Mouse (Mus musculus): Measurements from ENCODE around the gene Trappc6a. TPM values are rescaled to one million over a fixed set of nuclear protein-coding genes. Genes with fewer than 3 reads are reported as not detected.

Trappc6a gene
- polyA plus RNA-seq, 2 experiments: 58.0 to 79.8 TPM

DNA sequence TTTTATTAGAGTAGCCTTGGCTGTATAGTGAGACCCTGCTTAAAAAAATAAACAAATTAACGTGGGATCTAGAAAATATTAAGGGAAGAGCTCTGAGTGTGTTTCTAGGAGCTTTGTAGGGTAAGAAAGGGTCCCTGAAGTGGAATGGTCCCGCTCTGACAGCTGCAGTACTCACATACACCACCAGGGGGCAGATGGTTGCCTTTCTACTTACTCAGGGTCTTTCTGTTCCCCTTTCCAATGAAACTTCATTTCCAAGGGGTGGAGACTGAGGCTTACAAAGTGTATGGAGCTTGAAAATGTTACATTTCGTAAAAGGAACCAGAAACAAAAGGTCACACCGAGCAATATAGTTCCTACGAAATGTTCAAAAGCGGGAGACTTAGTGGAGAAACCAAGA, 46.7 kb upstream of the Trappc6a start:
- TF ChIP-seq POLR2A (IDR thresholded peaks at IDR 0.05; ENCODE audit: borderline replicate concordance, extremely low read depth, insufficient read depth, insufficient read length): no peak
- Histone ChIP-seq H3K4me2 (replicated peaks; ENCODE audit: low read depth, low read length, severe bottlenecking) (no peak overlapping the region), H3K4me3 (replicated peaks; ENCODE audit: low read length) (no peak overlapping the region), H3K9me3 (ENCODE audit: control insufficient read depth, low read length) (no peaks in the 10 kb centered on the region), H3K27ac (replicated peaks; ENCODE audit: low read depth, low read length) (no peak overlapping the region), H3K4me1 (ENCODE audit: control insufficient read depth, insufficient read depth, low read length) (peaks cover 23% of the 10 kb centered on the region; the same call in 1 of the 2 replicates), H3K9ac (ENCODE audit: low read depth, low read length, severe bottlenecking) (no peak overlapping the region), H3K27me3 (ENCODE audit: control insufficient read depth, insufficient read depth, low read length) (no peaks in the 10 kb centered on the region), H3K36me3 (ENCODE audit: control insufficient read depth, insufficient read depth, low read length) (peaks cover under 1% of the 10 kb centered on the region; the same call in 1 of the 2 replicates)
- WGBS: 13% methylated on average over 6 of the region's 6 CpGs
- ATAC-seq (ENCODE audit: low FRiP score, low read depth): no peak
- DNase-seq (ENCODE audit: low spot score): peak; percentile 88

DNA sequence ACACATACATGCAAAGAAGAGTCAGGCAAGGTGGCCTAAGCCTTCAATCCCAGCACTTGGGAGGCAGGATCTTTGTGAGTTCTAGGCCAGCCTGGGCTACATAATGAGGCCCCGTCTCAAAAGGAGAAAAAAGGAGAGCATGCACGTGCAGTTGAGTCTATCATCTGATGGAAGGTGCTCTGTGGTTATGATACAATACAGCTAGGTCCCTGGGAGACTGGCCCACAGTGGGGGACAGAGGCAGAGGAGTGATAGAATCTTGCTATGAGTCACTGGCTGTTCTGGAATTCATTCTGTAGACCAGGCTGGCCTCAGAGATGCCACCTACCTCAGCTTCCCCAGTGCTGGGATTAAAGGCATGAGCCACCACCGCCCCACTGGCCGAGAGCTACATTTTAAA, 45.8 kb upstream of the Trappc6a start:
- no peak for TF ChIP-seq POLR2A (IDR thresholded peaks at IDR 0.05; ENCODE audit: borderline replicate concordance, extremely low read depth, insufficient read depth, insufficient read length)
- H3K36me3 ChIP-seq (ENCODE audit: control insufficient read depth, insufficient read depth, low read length): no peaks in the 10 kb centered on the region
- H3K9ac ChIP-seq (ENCODE audit: low read depth, low read length, severe bottlenecking): no peak overlapping the region
- DNase-seq (ENCODE audit: low spot score): no peak
- H3K27me3 ChIP-seq (ENCODE audit: control insufficient read depth, insufficient read depth, low read length): no peaks in the 10 kb centered on the region
- H3K9me3 ChIP-seq (ENCODE audit: control insufficient read depth, low read length): no peaks in the 10 kb centered on the region
- peaks cover 15% of the 10 kb centered on the region; the same call in 1 of the 2 replicates for H3K4me1 ChIP-seq (ENCODE audit: control insufficient read depth, insufficient read depth, low read length)
- no peak overlapping the region for H3K27ac ChIP-seq (replicated peaks; ENCODE audit: low read depth, low read length)
- 73% methylated on average over 4 of the region's 4 CpGs for WGBS
- H3K4me3 ChIP-seq (replicated peaks; ENCODE audit: low read length): no peak overlapping the region
- ATAC-seq (ENCODE audit: low FRiP score, low read depth): no peak
- no peak overlapping the region for H3K4me2 ChIP-seq (replicated peaks; ENCODE audit: low read depth, low read length, severe bottlenecking)

DNA sequence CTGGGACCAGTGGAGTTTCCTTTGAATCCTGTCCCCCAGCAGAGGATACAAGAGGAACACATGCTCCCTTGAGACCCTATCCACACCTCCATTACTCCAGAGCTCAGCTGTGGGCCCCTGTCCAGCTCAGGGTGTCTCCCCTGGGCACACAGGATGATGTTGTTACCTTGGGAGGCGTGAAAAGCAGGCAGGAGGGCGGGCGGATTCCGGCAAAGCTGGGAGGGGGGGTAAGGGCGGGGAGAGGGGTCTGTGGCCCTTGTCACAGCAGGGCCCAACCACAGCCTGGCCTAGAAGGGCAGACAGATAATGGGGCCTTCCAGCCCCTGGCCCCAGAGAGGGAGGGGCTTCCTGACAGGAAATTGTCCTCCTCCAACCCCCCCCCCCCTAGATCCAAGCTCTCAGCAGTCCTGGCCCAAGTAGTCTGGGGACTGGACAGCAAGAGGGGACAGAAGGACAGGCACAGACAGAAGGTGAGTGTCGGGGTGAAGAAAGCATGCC, 45.3 kb upstream of the Trappc6a start, which contains the start of gene Exoc3l2:
Gene Exoc3l2, plus strand, starts transcription at position 448 of the 498 bp plus-strand sequence.
- no peaks in the 10 kb centered on the region for H3K27me3 ChIP-seq (ENCODE audit: control insufficient read depth, insufficient read depth, low read length)
- peak within 1 kb of the TSS; percentile 38; the same call in 1 of the 2 replicates for H3K4me2 ChIP-seq (replicated peaks; ENCODE audit: low read depth, low read length, severe bottlenecking)
- no peak within 1 kb of the TSS for H3K4me3 ChIP-seq (replicated peaks; ENCODE audit: low read length)
- WGBS: 44% methylated on average over 6 of the region's 6 CpGs
- no peak within 1 kb of the TSS for H3K27ac ChIP-seq (replicated peaks; ENCODE audit: low read depth, low read length)
- H3K4me1 ChIP-seq (ENCODE audit: control insufficient read depth, insufficient read depth, low read length): peaks cover 13% of the 10 kb centered on the region; the same call in 1 of the 2 replicates
- no peaks in the 10 kb centered on the region for H3K36me3 ChIP-seq (ENCODE audit: control insufficient read depth, insufficient read depth, low read length)
- DNase-seq (ENCODE audit: low spot score) (no peak), ATAC-seq (ENCODE audit: low FRiP score, low read depth) (no peak)
- no peaks in the 10 kb centered on the region for H3K9me3 ChIP-seq (ENCODE audit: control insufficient read depth, low read length)
- no peak for TF ChIP-seq POLR2A (IDR thresholded peaks at IDR 0.05; ENCODE audit: borderline replicate concordance, extremely low read depth, insufficient read depth, insufficient read length)
- no peak within 1 kb of the TSS for H3K9ac ChIP-seq (ENCODE audit: low read depth, low read length, severe bottlenecking)

DNA sequence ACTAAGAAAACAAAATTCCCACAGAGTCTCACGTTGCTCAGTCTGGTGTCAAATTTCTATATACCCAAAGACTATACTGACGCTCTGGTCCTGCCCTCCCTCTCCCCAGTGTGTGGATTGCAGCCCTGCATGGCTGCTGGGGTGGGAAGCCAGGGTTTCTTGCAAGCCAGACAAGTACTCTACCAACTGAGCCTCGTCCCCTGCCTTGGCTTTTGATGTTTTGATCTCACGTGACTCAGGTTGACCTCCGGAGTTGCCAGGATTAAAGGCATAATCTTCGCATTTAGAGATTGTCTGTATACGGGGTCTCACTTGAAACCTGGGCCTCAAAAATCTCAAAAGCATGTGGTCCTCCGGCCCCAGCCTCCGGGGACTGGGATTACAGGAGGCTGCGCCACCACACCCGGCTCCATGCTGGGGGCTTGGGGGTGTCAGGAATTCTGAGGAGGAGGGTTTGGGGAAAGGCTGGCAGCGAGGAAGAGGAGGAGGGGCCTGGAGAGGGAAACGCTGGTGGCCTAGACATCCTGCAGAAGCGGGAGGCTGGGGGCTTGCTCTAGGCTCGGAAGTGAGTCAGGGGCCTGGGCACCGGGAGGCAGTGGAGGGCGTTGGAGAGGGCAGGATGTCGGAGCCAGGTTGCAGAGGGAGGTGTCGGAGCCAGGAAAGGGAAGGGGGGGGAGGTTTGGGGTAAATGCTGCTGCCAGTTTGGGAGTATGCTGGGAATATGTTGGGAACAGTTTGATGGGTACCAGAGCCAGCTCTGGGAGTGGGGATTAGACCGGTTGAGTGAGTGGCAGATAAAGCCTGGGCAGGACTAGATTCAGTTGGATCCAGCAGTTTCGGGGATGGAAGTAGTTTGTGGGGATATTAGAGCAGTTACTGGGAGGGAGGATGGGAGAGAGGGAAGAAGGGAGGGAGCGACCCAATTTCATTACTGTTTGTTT, 43.6 kb upstream of the Trappc6a start:
- peak overlapping the region; percentile 40 for H3K9ac ChIP-seq (ENCODE audit: low read depth, low read length, severe bottlenecking)
- 7% methylated on average over 22 of the region's 22 CpGs for WGBS
- ATAC-seq (ENCODE audit: low FRiP score, low read depth) (peak; percentile 60), DNase-seq (ENCODE audit: low spot score) (peak; percentile 52)
- H3K27me3 ChIP-seq (ENCODE audit: control insufficient read depth, insufficient read depth, low read length): peaks cover 7% of the 10 kb centered on the region
- H3K9me3 ChIP-seq (ENCODE audit: control insufficient read depth, low read length): no peaks in the 10 kb centered on the region
- peaks cover 9% of the 10 kb centered on the region; the same call in 1 of the 2 replicates for H3K4me1 ChIP-seq (ENCODE audit: control insufficient read depth, insufficient read depth, low read length)
- H3K4me3 ChIP-seq (replicated peaks; ENCODE audit: low read length): peak overlapping the region; percentile 2; the same call in 1 of the 2 replicates
- TF ChIP-seq POLR2A (IDR thresholded peaks at IDR 0.05; ENCODE audit: borderline replicate concordance, extremely low read depth, insufficient read depth, insufficient read length): no peak
- H3K4me2 ChIP-seq (replicated peaks; ENCODE audit: low read depth, low read length, severe bottlenecking): peak overlapping the region; percentile 38
- H3K27ac ChIP-seq (replicated peaks; ENCODE audit: low read depth, low read length): peak overlapping the region; percentile 73
- no peaks in the 10 kb centered on the region for H3K36me3 ChIP-seq (ENCODE audit: control insufficient read depth, insufficient read depth, low read length)

DNA sequence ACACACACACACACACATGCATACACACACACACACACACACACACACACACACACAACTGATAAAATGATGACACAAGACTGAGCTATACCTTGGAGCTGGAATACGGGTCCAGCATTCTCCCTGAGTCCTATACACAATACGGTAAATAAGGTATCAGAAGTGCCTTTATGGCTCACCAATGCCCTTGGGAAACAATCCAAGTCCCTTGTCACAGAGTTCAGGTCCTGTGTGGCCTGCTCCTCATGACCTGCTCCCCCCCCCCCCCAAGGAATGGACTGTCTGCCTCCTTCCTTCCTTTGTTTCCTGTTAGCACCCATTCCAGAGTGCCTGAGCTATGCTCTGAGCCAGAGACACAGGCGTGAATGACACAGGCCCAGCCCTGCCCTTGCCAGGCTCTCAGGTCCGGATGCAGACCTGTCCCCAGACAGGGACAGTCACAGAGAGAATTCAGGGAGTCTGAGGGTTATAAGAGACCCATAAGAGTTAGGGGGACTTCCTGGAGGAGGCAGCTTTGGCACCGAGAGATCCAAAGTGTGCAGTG, 41.5 kb upstream of the Trappc6a start:
- Histone ChIP-seq H3K9ac (ENCODE audit: low read depth, low read length, severe bottlenecking) (no peak overlapping the region), H3K4me3 (replicated peaks; ENCODE audit: low read length) (no peak overlapping the region), H3K27ac (replicated peaks; ENCODE audit: low read depth, low read length) (no peak overlapping the region), H3K4me2 (replicated peaks; ENCODE audit: low read depth, low read length, severe bottlenecking) (no peak overlapping the region), H3K27me3 (ENCODE audit: control insufficient read depth, insufficient read depth, low read length) (peaks cover 22% of the 10 kb centered on the region), H3K4me1 (ENCODE audit: control insufficient read depth, insufficient read depth, low read length) (peaks cover 9% of the 10 kb centered on the region; the same call in 1 of the 2 replicates), H3K9me3 (ENCODE audit: control insufficient read depth, low read length) (no peaks in the 10 kb centered on the region), H3K36me3 (ENCODE audit: control insufficient read depth, insufficient read depth, low read length) (no peaks in the 10 kb centered on the region)
- WGBS: 71% methylated on average over 5 of the region's 5 CpGs
- no peak for TF ChIP-seq POLR2A (IDR thresholded peaks at IDR 0.05; ENCODE audit: borderline replicate concordance, extremely low read depth, insufficient read depth, insufficient read length)
- no peak for ATAC-seq (ENCODE audit: low FRiP score, low read depth)
- no peak for DNase-seq (ENCODE audit: low spot score)

All from limb, embryonic 14.5 days (tissue).